Mouse (Mus musculus) ES-Bruce4 (cell line): ENCODE measurements around the gene Pank1.

Experiments
- CTCF ChIP-seq: IDR thresholded peaks from one replicate; pipeline ENCODE4 v1.8.1; 2011; ENCODE audit warnings: low read depth, low read length
- EP300 ChIP-seq: IDR thresholded peaks from 2 replicates; pipeline ENCODE4 v1.6.1; 2011; ENCODE audit warnings: low read depth, low read length; ENCODE audit not compliant: insufficient read depth

GRCm38 (mm10) chr19:34758754-34759153, 120.5 kb downstream of the Pank1 start:
- no peak for TF ChIP-seq CTCF
- TF ChIP-seq EP300, result no peak
